Mouse (Mus musculus) heart, adult 2 months (tissue): Measurements from ENCODE around the gene Klrb1c.
"Not testable (repeated sequence)": the region's sequence is repeated elsewhere in the genome, so short reads cannot be mapped to it uniquely, and the experiment has no call there.

Experiments used
- EP300 ChIP-seq: fragments of 200-500 bp; IDR thresholded peaks from 2 replicates; pipeline ENCODE4 v1.6.1; 2011; ENCODE audit warnings: low read depth, low read length, control low read depth; ENCODE audit not compliant: insufficient read depth
- POLR2A ChIP-seq: fragments of 200-500 bp; IDR thresholded peaks from 2 replicates; pipeline ENCODE4 v1.6.1; 2011; ENCODE audit warnings: mild to moderate bottlenecking, low read depth, low read length, control low read depth; ENCODE audit not compliant: insufficient read depth

- not testable (repeated sequence) for TF ChIP-seq EP300, POLR2A
These were observed 35.3 kb downstream of the Klrb1c start for GRCm38 (mm10) chr6:128753610-128754224.
